Mouse (Mus musculus) hindbrain, embryonic 12.5 days (tissue): Measurements from ENCODE around the gene Ltbr. TPM values are rescaled to one million over a fixed set of nuclear protein-coding genes. Genes with fewer than 3 reads are reported as not detected.

Experiments
- ATAC-seq: fragments of 200-750 bp; cut with Nextera tagmentation; 2 replicates; pipeline ENCODE4 v1.8.0; 2017; ENCODE audit warnings: moderate TSS enrichment; ENCODE audit not compliant: low FRiP score
- H3K27ac ChIP-seq: fragments of 300-500 bp; sonication (generic); 2 replicates; pipeline ENCODE4 v1.5.1; 2016; ENCODE audit warnings: mild to moderate bottlenecking
- H3K27me3 ChIP-seq: fragments of 300-500 bp; sonication (generic); 2 replicates; pipeline ENCODE4 v1.6.1; 2016; ENCODE audit warnings: mild to moderate bottlenecking
- H3K36me3 ChIP-seq: fragments of 300-500 bp; sonication (generic); 2 replicates; pipeline ENCODE4 v1.6.1; 2016; ENCODE audit warnings: mild to moderate bottlenecking
- H3K4me1 ChIP-seq: fragments of 300-500 bp; sonication (generic); 2 replicates; pipeline ENCODE4 v1.6.1; 2016
- H3K4me2 ChIP-seq: fragments of 300-500 bp; sonication (generic); replicated peaks from 2 replicates; pipeline ENCODE4 v1.6.1; 2016; ENCODE audit warnings: mild to moderate bottlenecking
- H3K4me3 ChIP-seq: fragments of 300-500 bp; sonication (generic); 2 replicates; pipeline ENCODE4 v1.5.1; 2016; ENCODE audit warnings: mild to moderate bottlenecking
- H3K9ac ChIP-seq: fragments of 300-500 bp; sonication (generic); 2 replicates; pipeline ENCODE4 v1.6.1; 2016; ENCODE audit warnings: mild to moderate bottlenecking, moderate library complexity
- H3K9me3 ChIP-seq: fragments of 300-500 bp; sonication (generic); replicated peaks from 2 replicates; pipeline ENCODE4 v1.6.1; 2016; ENCODE audit warnings: mild to moderate bottlenecking
- WGBS: fragments of 180-500 bp; shearing (Covaris S2); methylation state at CpG from one replicate; pipeline ENCODE4 v1.1.7; 2016; 5-methylcytosine and 5-hydroxymethylcytosine counted together
- polyA plus RNA-seq: library from polyadenylated mRNA; unstranded; fragments of >200 nt; fragmentation: Nextera tagmentation; extraction: Ambion mirVana; gene quantifications from 2 replicates; pipeline ENCODE4 v1.2.1, GENCODE M21; 2016

The Ltbr gene
- polyA plus RNA-seq, 1 experiment from 2014 or later: 19.6 TPM

- H3K36me3 ChIP-seq: no peaks in the 10 kb centered on the region
- no peaks in the 10 kb centered on the region for H3K9me3 ChIP-seq
- WGBS: 76% methylated on average over 1 of the region's 1 CpGs
- H3K9ac ChIP-seq: no peak within 1 kb of the TSS
- no peak within 1 kb of the TSS for H3K27ac ChIP-seq
- ATAC-seq: no peak
- no peak within 1 kb of the TSS for H3K4me3 ChIP-seq
- H3K4me2 ChIP-seq: 0 out of 2 replicates have a peak within 1 kb of the TSS, but pooled peaks have one; percentile 8
- H3K27me3 ChIP-seq: peaks cover 58% of the 10 kb centered on the region
- H3K4me1 ChIP-seq: peaks cover 2% of the 10 kb centered on the region; the same call in 1 of the 2 replicates
Observed at GRCm38 (mm10) chr6:125320323-125320722, 6.6 kb upstream of the Ltbr start, which contains the start of gene Scnn1a. TSS of gene Scnn1a (plus strand) at chr6:125320659.

- ATAC-seq: no peak
- Histone ChIP-seq H3K27ac (no peak overlapping the region), H3K27me3 (peaks cover 58% of the 10 kb centered on the region)
Observed at GRCm38 (mm10) chr6:125319919-125320296, 6.2 kb upstream of the Ltbr start.

GRCm38 (mm10) chr6:125318981-125319918, 5.6 kb upstream of the Ltbr start:
- WGBS: 71% methylated on average over 15 of the region's 15 CpGs
- Histone ChIP-seq H3K9me3 (no peaks in the 10 kb centered on the region), H3K4me2 (no peak overlapping the region), H3K9ac (no peak overlapping the region), H3K4me1 (peaks cover 4% of the 10 kb centered on the region), H3K36me3 (no peaks in the 10 kb centered on the region), H3K27ac (no peak overlapping the region), H3K4me3 (no peak overlapping the region), H3K27me3 (peaks cover 59% of the 10 kb centered on the region)
- no peak for ATAC-seq

More at GRCm38 (mm10) chr6:125319919-125320296, 6.2 kb upstream of the Ltbr start:
- H3K4me1 ChIP-seq: peaks cover 2% of the 10 kb centered on the region; the same call in 1 of the 2 replicates
- no peak overlapping the region for H3K4me3 ChIP-seq
- no peak overlapping the region for H3K9ac ChIP-seq
- no peaks in the 10 kb centered on the region for H3K36me3 ChIP-seq
- no peak overlapping the region for H3K4me2 ChIP-seq
- H3K9me3 ChIP-seq: no peaks in the 10 kb centered on the region

- Histone ChIP-seq H3K27ac (no peak overlapping the region), H3K4me3 (no peak overlapping the region), H3K9me3 (no peaks in the 10 kb centered on the region), H3K9ac (no peak overlapping the region), H3K4me2 (no peak overlapping the region), H3K27me3 (peaks cover 46% of the 10 kb centered on the region), H3K36me3 (no peaks in the 10 kb centered on the region), H3K4me1 (peaks cover 18% of the 10 kb centered on the region)
- 63% methylated on average over 7 of the region's 7 CpGs for WGBS
- ATAC-seq: no peak
Observed at GRCm38 (mm10) chr6:125317077-125317476, 3.4 kb upstream of the Ltbr start.

- H3K36me3 ChIP-seq: no peaks in the 10 kb centered on the region
- H3K9ac ChIP-seq: no peak overlapping the region
- no peak for ATAC-seq
- no peaks in the 10 kb centered on the region for H3K9me3 ChIP-seq
- H3K4me1 ChIP-seq: peaks cover 18% of the 10 kb centered on the region
- H3K4me3 ChIP-seq: no peak overlapping the region
- WGBS: 74% methylated on average over 6 of the region's 6 CpGs
- H3K27ac ChIP-seq: no peak overlapping the region
- no peak overlapping the region for H3K4me2 ChIP-seq
- H3K27me3 ChIP-seq: peaks cover 23% of the 10 kb centered on the region
Observed at GRCm38 (mm10) chr6:125314746-125315145, 1.1 kb upstream of the Ltbr start.

- H3K9ac ChIP-seq: peak overlapping the region; percentile 61; the same call in 1 of the 2 replicates
- H3K4me2 ChIP-seq: peak overlapping the region; percentile 56
- ATAC-seq: peak; percentile 30
- peaks cover 18% of the 10 kb centered on the region for H3K27me3 ChIP-seq
- 56% methylated on average over 7 of the region's 7 CpGs for WGBS
- H3K27ac ChIP-seq: no peak overlapping the region
- no peaks in the 10 kb centered on the region for H3K36me3 ChIP-seq
- no peaks in the 10 kb centered on the region for H3K9me3 ChIP-seq
- H3K4me3 ChIP-seq: peak overlapping the region; percentile 35
- peaks cover 21% of the 10 kb centered on the region for H3K4me1 ChIP-seq
Observed at GRCm38 (mm10) chr6:125314231-125314563, 512 bp upstream of the Ltbr start.

GRCm38 (mm10) chr6:125312581-125313355, 917 bp downstream of the Ltbr start:
- Histone ChIP-seq H3K9ac (peak overlapping the region; percentile 61), H3K4me3 (peak overlapping the region; percentile 35), H3K9me3 (no peaks in the 10 kb centered on the region), H3K27ac (no peak overlapping the region), H3K4me2 (peak overlapping the region; percentile 56), H3K36me3 (no peaks in the 10 kb centered on the region), H3K4me1 (peaks cover 25% of the 10 kb centered on the region), H3K27me3 (peaks cover 10% of the 10 kb centered on the region)
- WGBS: 64% methylated on average over 22 of the region's 22 CpGs
- no peak for ATAC-seq

GRCm38 (mm10) chr6:125312171-125312570, 1.5 kb downstream of the Ltbr start:
- ATAC-seq: no peak
- no peaks in the 10 kb centered on the region for H3K9me3 ChIP-seq
- peak overlapping the region; percentile 35; the same call in 1 of the 2 replicates for H3K4me3 ChIP-seq
- peaks cover 10% of the 10 kb centered on the region for H3K27me3 ChIP-seq
- no peak overlapping the region for H3K27ac ChIP-seq
- 80% methylated on average over 9 of the region's 9 CpGs for WGBS
- peaks cover 23% of the 10 kb centered on the region for H3K4me1 ChIP-seq
- H3K9ac ChIP-seq: no peak overlapping the region
- H3K36me3 ChIP-seq: no peaks in the 10 kb centered on the region
- H3K4me2 ChIP-seq: no peak overlapping the region

- Histone ChIP-seq H3K9ac (no peak overlapping the region), H3K27ac (no peak overlapping the region), H3K27me3 (peaks cover 5% of the 10 kb centered on the region), H3K9me3 (no peaks in the 10 kb centered on the region), H3K36me3 (peaks cover 10% of the 10 kb centered on the region; the same call in 1 of the 2 replicates), H3K4me1 (peaks cover 22% of the 10 kb centered on the region), H3K4me2 (no peak overlapping the region), H3K4me3 (no peak overlapping the region)
- 35% methylated on average over 5 of the region's 5 CpGs for WGBS
- ATAC-seq: no peak
Observed at GRCm38 (mm10) chr6:125309406-125309805, 4.3 kb downstream of the Ltbr start.

GRCm38 (mm10) chr6:125308921-125309320, 4.8 kb downstream of the Ltbr start:
- Histone ChIP-seq H3K4me2 (peak overlapping the region; percentile 25; the same call in 1 of the 2 replicates), H3K27ac (no peak overlapping the region), H3K9ac (no peak overlapping the region), H3K4me3 (no peak overlapping the region), H3K9me3 (no peaks in the 10 kb centered on the region), H3K27me3 (peaks cover under 1% of the 10 kb centered on the region; the same call in 1 of the 2 replicates), H3K36me3 (peaks cover 10% of the 10 kb centered on the region; the same call in 1 of the 2 replicates), H3K4me1 (peaks cover 17% of the 10 kb centered on the region)
- ATAC-seq: 0 out of 2 replicates have a peak, but pooled peaks have one; percentile 30
- WGBS: 7% methylated on average over 13 of the region's 13 CpGs

- no peak overlapping the region for H3K27ac ChIP-seq
- ATAC-seq: no peak
- no peak overlapping the region for H3K9ac ChIP-seq
- H3K4me3 ChIP-seq: no peak overlapping the region
- peaks cover 7% of the 10 kb centered on the region for H3K4me1 ChIP-seq
- H3K9me3 ChIP-seq: no peaks in the 10 kb centered on the region
- H3K4me2 ChIP-seq: no peak overlapping the region
- WGBS: 88% methylated on average over 5 of the region's 5 CpGs
- no peaks in the 10 kb centered on the region for H3K27me3 ChIP-seq
- H3K36me3 ChIP-seq: peaks cover 10% of the 10 kb centered on the region; the same call in 1 of the 2 replicates
Observed at GRCm38 (mm10) chr6:125307091-125307490, 6.6 kb downstream of the Ltbr start.

- no peak overlapping the region for H3K4me2 ChIP-seq
- no peaks in the 10 kb centered on the region for H3K9me3 ChIP-seq
- H3K9ac ChIP-seq: no peak overlapping the region
- no peaks in the 10 kb centered on the region for H3K27me3 ChIP-seq
- ATAC-seq: no peak
- H3K4me3 ChIP-seq: no peak overlapping the region
- 88% methylated on average over 6 of the region's 6 CpGs for WGBS
- peaks cover 10% of the 10 kb centered on the region; the same call in 1 of the 2 replicates for H3K36me3 ChIP-seq
- H3K4me1 ChIP-seq: peaks cover 7% of the 10 kb centered on the region
- no peak overlapping the region for H3K27ac ChIP-seq
Observed at GRCm38 (mm10) chr6:125305465-125305864, 8.2 kb downstream of the Ltbr start.
